Mouse (Mus musculus) ES-E14 (cell line): ENCODE results near the gene Abcc1. TPM values are rescaled to one million over a fixed set of nuclear protein-coding genes. Genes with fewer than 3 reads are reported as not detected.

ENCODE experiments used
- DNase-seq: peaks from one replicate; pipeline ENCODE4 v3.0.0-alpha.2; 2013; ENCODE audit warnings: low read depth, low spot score
- H3K27ac ChIP-seq: 2 replicates; pipeline ENCODE4 v1.5.1; 2012; ENCODE audit warnings: low read depth, mild to moderate bottlenecking, low read length, moderate library complexity, mixed read lengths; ENCODE audit not compliant: poor library complexity, insufficient read depth, severe bottlenecking
- H3K36me3 ChIP-seq: 2 replicates; pipeline ENCODE4 v1.6.1; 2012; ENCODE audit warnings: mild to moderate bottlenecking, low read length, moderate library complexity, mixed read lengths; ENCODE audit not compliant: control insufficient read depth, poor library complexity, insufficient read depth, severe bottlenecking
- H3K4me1 ChIP-seq, 2 experiments: fragments of 150-350 bp in 1 of 2; sonication (generic) in 1 of 2; 2 replicates each; pipeline ENCODE4 v1.6.1; 2012; ENCODE audit warnings: low read length in 2 of 2, mild to moderate bottlenecking in 1 of 2, mixed read lengths in 1 of 2; ENCODE audit not compliant: control insufficient read depth in 2 of 2, insufficient read depth in 2 of 2, poor library complexity in 1 of 2
- H3K4me3 ChIP-seq, 2 experiments: fragments of 150-350 bp in 1 of 2; sonication (generic) in 1 of 2; 2 replicates each; pipeline ENCODE4 v1.5.1; 2012; ENCODE audit warnings: low read length in 2 of 2, low read depth in 1 of 2, mild to moderate bottlenecking in 1 of 2, mixed read lengths in 1 of 2; ENCODE audit not compliant: insufficient read depth in 1 of 2, poor library complexity in 1 of 2, severe bottlenecking in 1 of 2
- H3K9ac ChIP-seq: 2 replicates; pipeline ENCODE4 v1.6.1; 2012; ENCODE audit warnings: low read depth, mild to moderate bottlenecking, low read length, mixed read lengths; ENCODE audit not compliant: poor library complexity, insufficient read depth, severe bottlenecking
- H3K9me3 ChIP-seq: fragments of 150-350 bp; sonication (generic); 2 replicates; pipeline ENCODE4 v1.6.1; 2012; ENCODE audit warnings: low read depth, mild to moderate bottlenecking, low read length; ENCODE audit not compliant: control insufficient read depth, insufficient read depth
- CHD2 ChIP-seq: IDR thresholded peaks from 2 replicates; pipeline ENCODE4 v1.6.1; 2014; ENCODE audit warnings: mild to moderate bottlenecking, low read depth, low read length, inconsistent platforms
- HCFC1 ChIP-seq: IDR thresholded peaks from 2 replicates; pipeline ENCODE4 v1.6.1; 2012; ENCODE audit warnings: low read length, inconsistent platforms, borderline replicate concordance; ENCODE audit not compliant: insufficient read depth
- MAFK ChIP-seq: IDR thresholded peaks from 2 replicates; pipeline ENCODE4 v1.6.1; 2014; ENCODE audit warnings: mild to moderate bottlenecking, low read depth, low read length, inconsistent platforms; ENCODE audit not compliant: insufficient read depth
- ZC3H11A ChIP-seq: IDR thresholded peaks from 2 replicates; pipeline ENCODE4 v1.6.1; 2012; ENCODE audit warnings: low read depth, mild to moderate bottlenecking, inconsistent platforms, low read length, borderline replicate concordance
- ZNF384 ChIP-seq: IDR thresholded peaks from 2 replicates; pipeline ENCODE4 v1.6.1; 2012; ENCODE audit warnings: low read depth, low read length, inconsistent platforms
- in situ Hi-C, 2 experiments: fragments of 600-800 bp; cut with MboI; formaldehyde crosslinking; loops; one replicate each; pipeline ENCODE4 v1.15.1; 2025; ENCODE audit warnings: low sequenced_read_pairs in 2 of 2, inconsistent platforms in 1 of 2; ENCODE audit not compliant: unreplicated experiment in 2 of 2
- total RNA-seq: library from RNA; depleted of rRNA; stranded (reverse); fragments of 300-350 nt; gene quantifications from 2 replicates; pipeline ENCODE4 v1.2.3, GENCODE M21; 2012

The Abcc1 gene
- total RNA-seq, 1 experiment = 46.7 TPM

DNA sequence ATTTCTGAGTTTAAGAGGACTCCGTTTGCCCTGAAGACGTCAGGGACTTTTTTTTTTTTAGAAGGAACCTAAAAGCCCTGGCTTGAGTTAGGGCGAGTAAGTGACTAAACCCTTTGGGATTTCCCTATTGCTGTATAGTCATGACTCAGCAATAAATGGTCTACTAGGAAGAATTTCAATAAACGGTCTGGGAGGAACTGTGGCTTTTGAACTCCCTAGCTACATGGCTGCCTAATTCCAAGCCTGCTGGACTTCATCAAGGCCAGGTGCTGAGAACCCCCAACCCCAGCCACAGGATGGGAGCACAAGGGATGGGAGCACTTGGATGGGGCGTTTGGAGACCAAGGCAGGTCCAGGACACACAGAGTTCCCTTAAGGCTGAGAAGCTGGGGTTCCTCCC lies 8.7 kb upstream of the Abcc1 start:
- Histone ChIP-seq H3K4me3 (no peak overlapping the region), H3K27ac (no peak overlapping the region), H3K36me3 (no peaks in the 10 kb centered on the region), H3K4me1 (peaks cover 3 to 4% of the 10 kb centered on the region in 2 experiments; a peak in 2 of 4 replicates), H3K9ac (no peak overlapping the region), H3K9me3 (no peaks in the 10 kb centered on the region)
- no peak for TF ChIP-seq CHD2
- peak; percentile 94 for TF ChIP-seq MAFK
- no peak for TF ChIP-seq ZC3H11A
- in situ Hi-C loops = no loop called here
- DNase-seq = no peak

DNA sequence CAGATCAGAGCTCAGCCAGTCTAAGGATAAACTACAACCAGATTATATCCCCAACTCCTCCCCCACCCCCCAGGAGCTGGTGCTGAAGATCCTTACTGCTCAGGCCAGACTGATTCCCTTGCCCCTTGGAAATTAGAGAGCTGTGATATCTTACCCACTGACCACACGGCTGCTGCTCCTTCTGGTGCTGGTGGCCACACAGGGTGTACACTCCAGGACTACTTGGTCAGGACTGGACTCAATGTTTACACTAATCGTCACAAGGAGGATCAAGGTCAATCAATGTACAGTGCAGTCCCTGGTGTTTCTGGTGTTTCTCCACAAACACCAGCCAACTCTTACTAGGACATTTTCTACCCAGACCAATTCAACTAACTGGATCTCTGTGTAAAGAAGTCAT lies 3.5 kb upstream of the Abcc1 start:
- in situ Hi-C loops = no loop called here

DNA sequence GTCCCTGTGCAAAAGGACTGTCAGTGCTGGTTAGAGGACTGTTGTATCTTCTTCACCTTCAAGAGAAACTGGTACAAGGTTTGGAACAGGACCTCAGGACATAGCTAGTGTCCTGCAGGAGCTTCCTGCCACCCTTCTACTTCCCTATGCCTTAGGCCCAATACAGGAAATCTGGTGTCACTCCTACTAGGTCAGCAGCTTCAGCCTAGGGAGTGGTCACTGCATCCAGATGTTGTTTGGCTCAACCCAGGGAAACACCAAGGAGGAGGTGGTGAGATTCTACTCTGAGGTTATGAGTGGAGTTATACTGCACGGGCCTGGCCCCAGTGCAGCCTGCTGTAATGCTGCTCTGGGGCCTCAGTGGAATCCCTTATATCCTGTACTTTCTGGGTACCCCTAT lies 2.8 kb upstream of the Abcc1 start:
- TF ChIP-seq CHD2 (no peak), ZC3H11A (no peak), MAFK (no peak), HCFC1 (no peak), ZNF384 (no peak)
- peaks cover 0 to 2% of the 10 kb centered on the region in 2 experiments; a peak in 1 of 4 replicates for H3K4me1 ChIP-seq
- H3K4me3 ChIP-seq = no peak overlapping the region
- DNase-seq = no peak
- H3K9ac ChIP-seq = no peak overlapping the region
- in situ Hi-C loops = no loop called here
- H3K9me3 ChIP-seq = no peaks in the 10 kb centered on the region
- no peaks in the 10 kb centered on the region for H3K36me3 ChIP-seq
- no peak overlapping the region for H3K27ac ChIP-seq

More for the DNA sequence above, 3.5 kb upstream of the Abcc1 start:
- H3K9me3 ChIP-seq = no peaks in the 10 kb centered on the region
- no peaks in the 10 kb centered on the region for H3K36me3 ChIP-seq
- H3K9ac ChIP-seq = no peak overlapping the region
- no peak for DNase-seq
- H3K27ac ChIP-seq = no peak overlapping the region
- TF ChIP-seq HCFC1 (no peak), MAFK (no peak), ZC3H11A (no peak), CHD2 (no peak)
- H3K4me3 ChIP-seq = no peak overlapping the region
- peaks cover 2 to 3% of the 10 kb centered on the region in 2 experiments; a peak in 1 of 4 replicates for H3K4me1 ChIP-seq

DNA sequence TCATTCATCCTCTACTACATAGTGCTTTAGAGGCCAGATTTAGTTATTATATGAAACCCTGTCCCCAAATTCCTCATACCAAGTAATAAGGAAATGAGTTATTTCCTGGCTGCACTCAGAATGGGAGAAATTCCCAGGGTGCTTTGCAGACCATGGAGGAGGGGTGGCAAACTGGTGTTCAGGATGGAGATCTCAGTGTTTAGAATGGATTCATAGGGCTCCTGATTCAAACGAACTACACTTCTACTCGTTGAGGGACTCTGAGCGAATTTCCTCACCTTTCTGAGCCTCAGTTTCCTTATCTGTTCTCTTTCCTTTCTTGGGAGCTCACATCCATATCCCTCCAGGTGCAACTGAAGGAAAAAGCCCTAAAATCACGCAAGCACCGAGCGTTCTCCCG lies 427 bp upstream of the Abcc1 start:
- 0 out of 2 replicates have a peak, but pooled peaks have one; percentile 2 for TF ChIP-seq ZNF384
- no peak for TF ChIP-seq ZC3H11A
- in situ Hi-C loops = no loop called here
- H3K36me3 ChIP-seq = no peaks in the 10 kb centered on the region
- no peaks in the 10 kb centered on the region for H3K9me3 ChIP-seq
- H3K27ac ChIP-seq = no peak overlapping the region
- H3K4me1 ChIP-seq = peaks cover 0 to 9% of the 10 kb centered on the region in 2 experiments; a peak in 2 of 4 replicates
- H3K9ac ChIP-seq = peak overlapping the region; percentile 83
- DNase-seq = no peak
- peak overlapping the region; percentile 82 to 90 for H3K4me3 ChIP-seq

DNA sequence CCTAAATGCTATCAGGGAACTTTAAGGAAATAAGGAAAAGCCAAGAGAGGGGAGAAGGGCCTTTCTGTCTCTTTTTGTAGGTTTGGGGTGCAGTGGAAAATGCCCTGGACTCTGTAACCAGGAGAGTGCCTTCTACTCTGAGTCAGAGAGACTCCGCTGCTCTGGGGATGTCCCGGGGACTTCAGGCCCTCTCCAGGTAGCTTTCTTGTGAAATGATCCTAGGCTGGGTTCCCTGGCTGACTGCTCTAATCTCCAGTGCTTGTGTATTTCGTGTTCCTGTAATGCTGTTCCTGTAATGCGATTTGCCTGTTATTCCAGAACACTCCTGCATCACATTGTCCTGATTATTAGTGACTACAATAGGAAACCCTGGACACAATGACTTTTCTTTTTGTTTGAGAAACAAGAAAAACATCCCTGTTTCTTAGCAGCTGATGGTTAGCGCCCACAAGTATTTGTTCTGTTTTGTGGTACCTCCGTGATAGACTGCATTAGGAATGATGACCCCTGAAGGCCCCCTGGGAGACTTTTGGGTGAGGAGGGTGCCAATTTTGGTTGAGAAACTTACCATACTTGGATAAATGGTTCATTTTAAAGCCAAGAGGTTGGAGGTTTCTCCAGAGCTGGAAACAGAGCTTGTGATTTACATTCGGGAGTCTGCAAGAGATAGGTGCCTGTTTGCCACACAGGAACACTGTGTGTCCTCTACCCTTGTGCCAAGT lies 902 bp downstream of the Abcc1 start:
- Histone ChIP-seq H3K9me3 (no peaks in the 10 kb centered on the region), H3K36me3 (no peaks in the 10 kb centered on the region), H3K27ac (no peak overlapping the region), H3K4me3 (peak overlapping the region; percentile 82 to 90), H3K4me1 (peaks cover 3 to 12% of the 10 kb centered on the region in 2 experiments; a peak in 2 of 4 replicates), H3K9ac (peak overlapping the region; percentile 83; the same call in 1 of the 2 replicates)
- no peak for DNase-seq
- TF ChIP-seq ZNF384 = no peak
- TF ChIP-seq MAFK = no peak
- TF ChIP-seq CHD2 = no peak
- TF ChIP-seq ZC3H11A = no peak
- no peak for TF ChIP-seq HCFC1
- in situ Hi-C loops = no loop called here
